Mouse (Mus musculus): ENCODE data around the gene Aspa. TPM values are rescaled to one million over a fixed set of nuclear protein-coding genes. Genes with fewer than 3 reads are reported as not detected.
A peak's percentile ranks its signal among the peaks of the same experiment; 100 is the strongest.

Aspa gene
- polyA plus RNA-seq, 1 experiment from 2014 or later: 0.50 TPM

DNA sequence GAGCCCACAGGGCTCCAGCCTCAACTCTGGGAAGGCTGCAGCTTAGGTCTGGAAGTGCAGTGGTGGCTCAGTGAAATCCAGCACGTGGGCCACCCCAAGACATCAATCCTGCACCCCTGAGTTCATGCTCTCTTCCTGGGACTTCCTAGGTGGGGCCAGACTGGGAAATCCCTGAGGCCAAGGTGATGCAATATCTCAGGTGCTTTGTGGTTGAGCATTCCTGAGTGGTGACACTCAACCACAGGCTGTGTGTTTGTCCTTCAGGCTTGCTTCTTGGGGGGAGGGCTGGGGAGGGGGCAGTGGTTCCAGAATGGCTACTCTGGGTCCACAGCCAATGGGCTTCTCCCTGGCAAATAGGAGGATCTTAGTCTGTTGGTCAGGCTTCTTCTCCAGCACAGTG, 45.5 kb downstream of the Aspa start:
- Histone ChIP-seq H3K9me3 (ENCODE audit: low read depth, low read length) (no peaks in the 10 kb centered on the region), H3K27me3 (ENCODE audit: insufficient read depth, low read length) (no peaks in the 10 kb centered on the region), H3K9ac (no peak overlapping the region), H3K4me2 (no peak overlapping the region), H3K27ac (ENCODE audit: low read depth) (peak overlapping the region; percentile 58), H3K4me1 (ENCODE audit: insufficient read depth) (peaks cover 3% of the 10 kb centered on the region), H3K4me3 (ENCODE audit: low read depth, low read length) (no peak overlapping the region), H3K36me3 (ENCODE audit: insufficient read depth) (no peaks in the 10 kb centered on the region)
- WGBS: 40% methylated on average over 1 of the region's 1 CpGs
- no peak for TF ChIP-seq CTCF (IDR thresholded peaks at IDR 0.05; ENCODE audit: low read depth)
- ATAC-seq (ENCODE audit: insufficient read depth): peak; percentile 12; the same call in 1 of the 2 replicates
- DNase-seq: no peak

DNA sequence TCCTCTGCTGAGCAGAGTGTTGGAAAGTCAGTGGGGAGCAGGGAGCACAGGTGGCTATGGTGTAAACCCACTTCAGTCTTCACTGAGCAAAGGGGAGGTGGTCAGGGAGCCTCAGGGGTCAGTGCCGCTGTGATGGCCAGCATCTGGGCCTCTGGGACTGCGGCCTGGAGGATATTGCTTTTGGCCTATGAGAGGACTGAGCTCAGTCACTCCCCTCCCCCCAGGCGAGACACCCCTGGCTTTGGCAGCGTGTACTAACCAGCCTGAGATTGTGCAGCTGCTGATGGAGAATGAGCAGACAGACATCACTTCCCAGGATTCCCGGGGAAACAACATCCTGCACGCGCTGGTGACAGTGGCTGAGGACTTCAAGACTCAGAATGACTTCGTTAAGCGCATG, 46.0 kb downstream of the Aspa start:
- ATAC-seq (ENCODE audit: insufficient read depth) (peak; percentile 83), DNase-seq (peak; percentile 87)
- 41% methylated on average over 9 of the region's 9 CpGs for WGBS

DNA sequence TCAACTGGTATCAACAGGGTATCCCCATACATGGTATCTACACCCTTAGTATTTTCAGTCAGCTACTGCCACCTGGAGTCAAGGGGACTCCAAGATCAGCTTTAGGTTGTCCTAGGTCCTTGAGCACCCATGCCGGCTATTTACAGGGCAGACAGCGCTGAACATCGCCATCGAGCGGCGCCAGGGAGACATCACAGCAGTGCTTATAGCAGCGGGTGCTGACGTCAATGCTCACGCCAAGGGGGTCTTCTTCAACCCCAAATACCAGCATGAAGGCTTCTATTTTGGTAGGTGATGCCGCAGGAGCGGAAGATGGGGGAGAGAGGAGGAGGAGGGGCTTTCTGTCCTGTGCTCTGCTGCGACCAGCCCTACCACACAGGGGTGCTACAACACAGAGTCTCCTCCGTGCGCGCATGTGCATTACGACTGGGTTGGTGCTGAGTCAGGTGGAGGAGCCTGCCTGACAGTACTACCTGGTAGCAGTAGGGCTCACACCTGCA, 47.8 kb downstream of the Aspa start:
- no peak overlapping the region for H3K27ac ChIP-seq (ENCODE audit: low read depth)
- no peaks in the 10 kb centered on the region for H3K9me3 ChIP-seq (ENCODE audit: low read depth, low read length)
- ATAC-seq (ENCODE audit: insufficient read depth) (peak; percentile 67; the same call in 1 of the 2 replicates), DNase-seq (peak; percentile 74)
- H3K9ac ChIP-seq: peak overlapping the region; percentile 39; the same call in 1 of the 2 replicates
- no peaks in the 10 kb centered on the region for H3K27me3 ChIP-seq (ENCODE audit: insufficient read depth, low read length)
- H3K4me3 ChIP-seq (ENCODE audit: low read depth, low read length): peak overlapping the region; percentile 23
- peaks cover 3% of the 10 kb centered on the region for H3K4me1 ChIP-seq (ENCODE audit: insufficient read depth)
- H3K36me3 ChIP-seq (ENCODE audit: insufficient read depth): no peaks in the 10 kb centered on the region
- peak overlapping the region; percentile 54 for H3K4me2 ChIP-seq
- TF ChIP-seq CTCF (IDR thresholded peaks at IDR 0.05; ENCODE audit: low read depth): peak; percentile 54
- 4% methylated on average over 16 of the region's 16 CpGs for WGBS

More for the DNA sequence above, 46.0 kb downstream of the Aspa start:
- Histone ChIP-seq H3K9me3 (ENCODE audit: low read depth, low read length) (no peaks in the 10 kb centered on the region), H3K27ac (ENCODE audit: low read depth) (peak overlapping the region; percentile 58), H3K9ac (no peak overlapping the region), H3K4me3 (ENCODE audit: low read depth, low read length) (no peak overlapping the region), H3K27me3 (ENCODE audit: insufficient read depth, low read length) (no peaks in the 10 kb centered on the region), H3K4me1 (ENCODE audit: insufficient read depth) (peaks cover 3% of the 10 kb centered on the region), H3K4me2 (0 out of 2 replicates have a peak overlapping the region, but pooled peaks have one; percentile 7), H3K36me3 (ENCODE audit: insufficient read depth) (no peaks in the 10 kb centered on the region)
- no peak for TF ChIP-seq CTCF (IDR thresholded peaks at IDR 0.05; ENCODE audit: low read depth)

DNA sequence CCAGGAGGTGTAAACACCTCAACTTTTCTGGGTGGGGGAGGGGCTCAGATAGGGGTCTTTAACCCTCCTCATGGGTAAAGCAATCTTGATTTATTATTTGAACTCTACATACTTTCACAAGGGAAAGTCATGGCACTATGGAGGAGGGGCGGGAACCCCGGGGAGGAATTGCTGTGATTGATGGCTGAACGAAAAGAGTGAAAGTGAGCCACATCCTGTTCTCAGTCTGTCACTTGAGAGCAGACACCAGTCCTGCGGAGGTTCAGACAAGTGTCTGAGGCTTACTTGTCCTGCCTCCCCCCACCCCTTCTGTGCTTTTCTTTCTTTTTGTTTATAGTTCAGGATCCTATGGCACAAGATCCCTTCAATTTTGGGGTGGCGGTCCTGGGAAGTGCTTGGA, 48.7 kb downstream of the Aspa start:
- H3K27me3 ChIP-seq (ENCODE audit: insufficient read depth, low read length): no peaks in the 10 kb centered on the region
- no peak overlapping the region for H3K27ac ChIP-seq (ENCODE audit: low read depth)
- ATAC-seq (ENCODE audit: insufficient read depth) (no peak), DNase-seq (peak; percentile 27)
- peaks cover 3% of the 10 kb centered on the region for H3K4me1 ChIP-seq (ENCODE audit: insufficient read depth)
- H3K4me3 ChIP-seq (ENCODE audit: low read depth, low read length): no peak overlapping the region
- H3K36me3 ChIP-seq (ENCODE audit: insufficient read depth): no peaks in the 10 kb centered on the region
- 23% methylated on average over 5 of the region's 5 CpGs for WGBS
- TF ChIP-seq CTCF (IDR thresholded peaks at IDR 0.05; ENCODE audit: low read depth): no peak
- H3K4me2 ChIP-seq: no peak overlapping the region
- no peak overlapping the region for H3K9ac ChIP-seq
- no peaks in the 10 kb centered on the region for H3K9me3 ChIP-seq (ENCODE audit: low read depth, low read length)

DNA sequence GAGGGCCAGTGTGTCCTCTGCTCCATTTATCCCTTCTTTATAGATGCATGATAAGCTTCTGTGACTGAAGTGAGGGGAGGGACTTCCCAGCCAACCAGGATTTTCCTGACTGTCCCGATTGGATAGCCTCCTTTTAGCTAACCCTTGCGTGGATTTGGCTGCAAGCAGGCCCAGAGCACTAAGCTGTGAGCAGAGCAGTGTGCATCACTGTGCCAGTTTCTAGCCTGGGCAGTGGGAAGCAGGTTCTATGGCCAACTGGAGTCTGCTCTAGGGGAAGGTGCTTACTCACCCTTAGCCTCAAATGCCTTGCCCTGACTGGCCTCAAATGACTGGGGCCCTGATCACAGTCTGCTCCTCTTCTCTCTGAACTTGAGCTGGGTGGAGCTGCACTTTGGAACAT, 54.6 kb downstream of the Aspa start:
- DNase-seq (no peak), ATAC-seq (ENCODE audit: insufficient read depth) (no peak)
- Histone ChIP-seq H3K4me1 (ENCODE audit: insufficient read depth) (no peaks in the 10 kb centered on the region), H3K9ac (no peak overlapping the region), H3K36me3 (ENCODE audit: insufficient read depth) (no peaks in the 10 kb centered on the region), H3K4me2 (no peak overlapping the region), H3K27ac (ENCODE audit: low read depth) (no peak overlapping the region), H3K4me3 (ENCODE audit: low read depth, low read length) (no peak overlapping the region), H3K27me3 (ENCODE audit: insufficient read depth, low read length) (no peaks in the 10 kb centered on the region), H3K9me3 (ENCODE audit: low read depth, low read length) (no peaks in the 10 kb centered on the region)
- 22% methylated on average over 2 of the region's 2 CpGs for WGBS
- no peak for TF ChIP-seq CTCF (IDR thresholded peaks at IDR 0.05; ENCODE audit: low read depth)

DNA sequence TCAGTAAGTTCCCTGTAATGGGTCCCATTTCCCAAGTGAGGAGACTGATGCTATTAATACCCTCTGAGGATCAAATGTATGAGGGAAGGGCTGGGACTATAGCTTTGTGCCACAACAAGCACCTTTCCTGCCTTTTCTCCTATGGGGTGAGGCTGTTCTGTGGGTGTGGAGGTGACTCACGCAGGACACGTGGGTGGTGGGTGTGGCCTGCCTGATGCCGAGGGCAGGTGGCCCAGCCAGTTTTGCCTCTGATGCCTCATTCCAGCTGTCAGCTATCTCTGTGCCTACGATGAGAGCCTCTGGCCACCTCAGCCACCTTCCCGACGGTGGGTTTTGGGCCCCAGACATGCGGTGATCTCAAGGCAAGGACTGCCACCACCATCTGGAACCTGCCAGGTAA, 62.1 kb downstream of the Aspa start, which contains the start of gene Trpv3:
Trpv3 (plus strand) TSS at position 122 of the 400 bp plus-strand sequence.
- Histone ChIP-seq H3K27me3 (ENCODE audit: insufficient read depth, low read length) (no peaks in the 10 kb centered on the region), H3K27ac (ENCODE audit: low read depth) (no peak within 1 kb of the TSS), H3K36me3 (ENCODE audit: insufficient read depth) (no peaks in the 10 kb centered on the region), H3K9me3 (ENCODE audit: low read depth, low read length) (no peaks in the 10 kb centered on the region), H3K9ac (no peak within 1 kb of the TSS), H3K4me1 (ENCODE audit: insufficient read depth) (no peaks in the 10 kb centered on the region), H3K4me2 (no peak within 1 kb of the TSS), H3K4me3 (ENCODE audit: low read depth, low read length) (no peak within 1 kb of the TSS)
- no peak for DNase-seq
- ATAC-seq (ENCODE audit: insufficient read depth): no peak
- WGBS: 63% methylated on average over 7 of the region's 7 CpGs
- TF ChIP-seq CTCF (IDR thresholded peaks at IDR 0.05; ENCODE audit: low read depth): no peak

DNA sequence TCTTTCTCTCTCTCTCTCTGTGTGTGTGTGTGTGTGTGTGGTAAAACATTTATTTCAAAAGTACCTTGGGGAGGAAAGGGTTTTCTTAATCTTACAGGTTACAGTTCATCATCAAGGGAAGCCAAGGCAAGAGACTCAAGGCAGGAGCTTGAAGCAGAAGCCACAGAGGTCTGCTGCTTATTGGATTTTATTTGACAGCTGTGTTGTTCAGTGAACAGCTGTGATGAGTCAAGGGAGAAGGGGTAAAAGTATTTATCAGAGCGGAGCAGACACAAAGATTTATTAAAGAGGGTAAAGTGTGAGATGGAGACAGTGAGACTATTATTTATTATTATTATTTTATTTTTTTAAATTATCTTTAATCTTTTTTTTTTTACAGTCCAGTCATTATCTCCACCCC, 68.0 kb downstream of the Aspa start:
- Histone ChIP-seq H3K36me3 (ENCODE audit: insufficient read depth) (no peaks in the 10 kb centered on the region), H3K9ac (no peak overlapping the region), H3K4me2 (no peak overlapping the region), H3K27ac (ENCODE audit: low read depth) (no peak overlapping the region), H3K27me3 (ENCODE audit: insufficient read depth, low read length) (no peaks in the 10 kb centered on the region), H3K4me1 (ENCODE audit: insufficient read depth) (no peaks in the 10 kb centered on the region), H3K9me3 (ENCODE audit: low read depth, low read length) (no peaks in the 10 kb centered on the region), H3K4me3 (ENCODE audit: low read depth, low read length) (no peak overlapping the region)
- no peak for TF ChIP-seq CTCF (IDR thresholded peaks at IDR 0.05; ENCODE audit: low read depth)
- ATAC-seq (ENCODE audit: insufficient read depth) (no peak), DNase-seq (no peak)
- 57% methylated on average over 1 of the region's 1 CpGs for WGBS

Measured in lung, embryonic 14.5 days (tissue).